Mouse (Mus musculus) granulocyte monocyte progenitor cell, adult 5-6 weeks (primary cell): ENCODE data around the gene Npas3. TPM values are rescaled to one million over a fixed set of nuclear protein-coding genes. Genes with fewer than 3 reads are reported as not detected.
A peak's percentile ranks its signal among the peaks of the same experiment; 100 is the strongest.

ENCODE experiments used
- ATAC-seq: replicated peaks from 2 replicates; pipeline ENCODE4 v1.8.0; 2016; ENCODE audit warnings: mild to moderate bottlenecking, moderate TSS enrichment, inconsistent platforms; ENCODE audit not compliant: poor library complexity, severe bottlenecking
- total RNA-seq, 2 experiments: library from RNA; stranded (forward) in 1 of 2; stranded (reverse) in 1 of 2; fragments of 200-712, 200-1000 nt in 1 of 2; fragments of >200 nt in 1 of 2; fragmentation: Nextera tagmentation in 1 of 2; gene quantifications; 2 replicates each; pipeline ENCODE4 v1.2.3; 2014 to 2017

Npas3 gene
- total RNA-seq, 2 experiments from 2014 or later: 14.0 TPM; not detected in 1

DNA sequence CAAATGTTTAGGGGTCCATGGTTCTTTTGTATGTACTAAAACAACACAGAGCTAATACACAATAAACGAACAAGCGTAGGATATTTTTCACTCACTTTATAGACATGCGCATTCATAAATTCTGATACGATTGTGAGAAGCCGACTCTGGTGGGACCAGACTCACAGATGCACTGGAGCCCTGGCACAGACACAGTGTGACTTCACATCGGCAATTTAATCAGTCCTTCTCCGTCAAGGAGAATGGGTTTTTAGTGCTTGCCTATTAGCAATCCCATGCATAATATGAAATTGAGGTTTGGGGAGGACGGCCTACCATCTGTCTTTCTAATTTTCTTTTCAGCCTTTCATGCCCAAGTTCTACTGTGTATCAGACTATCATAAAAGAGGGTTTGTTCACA, 771.5 kb downstream of the Npas3 start:
- no peak for ATAC-seq

- ATAC-seq: no peak
Measured at GRCm38 (mm10) chr12:54034666-54035346, 786.3 kb downstream of the Npas3 start.

- ATAC-seq: no peak
Measured at GRCm38 (mm10) chr12:54037602-54038001, 789.1 kb downstream of the Npas3 start.

DNA sequence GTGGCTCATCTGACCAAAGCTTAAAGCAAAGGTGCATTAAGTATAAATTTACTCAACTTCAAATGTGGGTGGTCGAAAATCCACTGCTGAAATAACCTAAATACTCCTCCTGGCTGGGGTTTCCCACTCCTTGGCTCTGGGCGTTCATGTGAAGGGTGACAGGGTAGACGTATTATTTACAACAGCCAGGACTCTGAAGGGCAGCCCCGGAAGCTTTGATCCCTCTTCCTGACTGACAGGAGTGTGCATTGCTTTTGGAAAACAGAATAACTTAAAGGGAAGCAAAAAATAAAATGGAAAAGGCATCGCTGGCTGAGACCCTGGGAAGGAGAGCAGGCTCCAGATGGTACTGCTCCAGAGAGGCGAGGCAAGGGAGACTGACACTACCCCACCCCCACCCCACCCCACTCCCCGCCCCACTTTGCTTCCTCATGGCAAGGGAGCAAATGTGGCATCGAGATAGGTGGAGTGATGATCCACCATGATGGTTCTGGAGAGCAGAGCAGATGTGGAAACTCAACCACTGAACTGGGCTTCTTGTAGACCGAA, 794.6 kb downstream of the Npas3 start:
- ATAC-seq: no peak

- no peak for ATAC-seq
Measured at GRCm38 (mm10) chr12:54044606-54045334, 796.3 kb downstream of the Npas3 start.

- no peak for ATAC-seq
Measured at GRCm38 (mm10) chr12:54045360-54045759, 796.9 kb downstream of the Npas3 start.

DNA sequence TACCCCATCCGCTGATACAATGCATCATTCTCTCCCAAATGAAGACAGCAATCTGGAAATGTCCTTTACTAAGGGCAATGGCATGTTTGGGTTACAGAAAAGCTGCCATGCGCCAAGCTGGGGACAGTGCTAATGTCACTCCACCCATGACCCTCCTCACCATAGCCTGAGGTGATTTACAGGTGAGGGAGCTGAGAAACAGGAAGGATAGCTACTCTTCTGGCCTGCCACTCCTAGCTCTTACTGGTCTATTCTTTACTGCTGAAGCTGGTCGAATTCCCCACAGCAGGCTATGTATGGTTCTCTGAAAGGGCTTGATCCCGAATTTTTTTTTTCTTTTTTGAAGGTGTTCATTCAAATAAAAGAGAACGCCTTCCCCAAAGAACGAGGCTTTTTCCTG, 798.3 kb downstream of the Npas3 start:
- no peak for ATAC-seq

DNA sequence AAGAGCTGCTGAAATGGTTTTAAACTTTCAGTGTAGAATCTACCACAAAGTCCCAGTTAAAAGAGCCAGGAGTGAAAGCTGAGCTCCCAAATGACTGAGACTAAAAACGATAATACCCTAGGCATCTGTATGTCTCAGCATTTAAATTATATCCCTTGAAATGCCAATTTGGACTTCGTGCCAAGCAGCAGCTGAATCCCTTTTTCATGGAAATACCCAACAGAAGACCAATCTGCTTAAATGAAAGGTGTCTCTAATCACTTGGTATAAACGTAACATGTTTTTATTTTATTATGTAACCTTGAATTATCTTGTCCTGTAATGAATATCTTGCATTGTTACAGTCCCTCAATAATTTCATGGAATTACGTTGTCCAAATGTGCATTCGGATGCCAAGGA, 799.6 kb downstream of the Npas3 start:
- ATAC-seq: no peak

DNA sequence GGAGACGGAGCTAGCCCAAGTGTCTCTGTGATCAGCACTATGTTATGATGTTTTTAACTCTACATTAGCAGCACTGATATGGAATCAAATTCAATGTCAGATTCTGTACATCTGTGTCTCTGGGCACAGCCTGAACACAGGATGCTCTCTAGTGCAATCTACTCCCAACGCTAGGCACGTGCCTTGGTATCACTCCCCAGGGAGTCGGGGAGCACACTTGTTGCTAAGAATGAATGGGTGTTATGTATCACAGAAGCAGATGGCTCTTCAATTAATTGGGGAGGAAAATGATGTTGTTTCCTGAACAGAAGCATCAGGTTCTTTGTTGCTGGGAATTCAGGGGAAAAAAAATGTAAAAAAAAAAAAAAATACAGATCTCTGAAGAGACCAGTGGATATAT, 801.4 kb downstream of the Npas3 start:
- no peak for ATAC-seq

- no peak for ATAC-seq
Measured at GRCm38 (mm10) chr12:54052939-54053338, 804.5 kb downstream of the Npas3 start.

DNA sequence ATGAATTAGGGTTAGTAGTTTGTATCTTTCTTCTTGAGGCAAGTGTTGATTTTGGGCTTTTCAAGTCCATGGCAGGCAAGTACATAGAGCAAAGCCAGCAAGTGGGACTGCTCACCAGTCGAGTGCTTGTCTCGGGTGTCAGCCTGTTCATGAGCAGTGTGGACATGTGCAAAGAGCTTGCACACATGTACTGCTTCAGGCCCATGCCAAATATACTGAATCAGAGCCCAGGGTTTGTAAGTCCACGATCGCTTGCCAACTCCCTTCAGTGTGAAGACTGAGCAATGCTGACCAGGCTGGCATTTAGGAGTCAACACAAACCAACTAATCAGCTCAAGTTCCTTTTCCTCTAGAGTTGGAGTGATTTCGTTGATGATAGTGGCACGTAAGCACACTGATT, 805.1 kb downstream of the Npas3 start:
- ATAC-seq: no peak

- peak; percentile 73 for ATAC-seq
Measured at GRCm38 (mm10) chr12:54060732-54061131, 812.3 kb downstream of the Npas3 start.

DNA sequence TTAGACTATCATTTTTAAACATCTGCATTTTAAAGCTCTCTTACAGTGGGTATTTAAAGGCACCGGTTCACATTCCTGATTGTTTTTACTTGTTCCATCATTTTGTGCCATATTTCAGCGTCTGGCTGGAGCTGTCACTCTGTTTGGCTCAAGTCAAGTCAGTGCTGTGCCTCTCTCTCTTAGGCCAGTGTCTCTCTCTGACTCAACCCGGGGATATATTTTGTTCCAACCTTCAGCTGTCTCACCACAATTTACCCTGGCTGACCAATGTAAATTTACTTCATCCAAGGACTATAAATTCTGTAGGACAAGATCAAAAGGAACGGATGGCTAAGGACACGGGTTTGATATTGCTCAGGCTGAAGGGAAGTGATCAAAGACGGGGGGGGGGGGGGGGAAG, 812.7 kb downstream of the Npas3 start:
- no peak for ATAC-seq

- no peak for ATAC-seq
Measured at GRCm38 (mm10) chr12:54064986-54065385, 816.5 kb downstream of the Npas3 start.

- ATAC-seq: peak; percentile 49
Measured at GRCm38 (mm10) chr12:54065607-54066006, 817.1 kb downstream of the Npas3 start.

GRCm38 (mm10) chr12:54067419-54067818, 818.9 kb downstream of the Npas3 start:
- 0 out of 2 replicates have a peak, but pooled peaks have one; percentile 3 for ATAC-seq

DNA sequence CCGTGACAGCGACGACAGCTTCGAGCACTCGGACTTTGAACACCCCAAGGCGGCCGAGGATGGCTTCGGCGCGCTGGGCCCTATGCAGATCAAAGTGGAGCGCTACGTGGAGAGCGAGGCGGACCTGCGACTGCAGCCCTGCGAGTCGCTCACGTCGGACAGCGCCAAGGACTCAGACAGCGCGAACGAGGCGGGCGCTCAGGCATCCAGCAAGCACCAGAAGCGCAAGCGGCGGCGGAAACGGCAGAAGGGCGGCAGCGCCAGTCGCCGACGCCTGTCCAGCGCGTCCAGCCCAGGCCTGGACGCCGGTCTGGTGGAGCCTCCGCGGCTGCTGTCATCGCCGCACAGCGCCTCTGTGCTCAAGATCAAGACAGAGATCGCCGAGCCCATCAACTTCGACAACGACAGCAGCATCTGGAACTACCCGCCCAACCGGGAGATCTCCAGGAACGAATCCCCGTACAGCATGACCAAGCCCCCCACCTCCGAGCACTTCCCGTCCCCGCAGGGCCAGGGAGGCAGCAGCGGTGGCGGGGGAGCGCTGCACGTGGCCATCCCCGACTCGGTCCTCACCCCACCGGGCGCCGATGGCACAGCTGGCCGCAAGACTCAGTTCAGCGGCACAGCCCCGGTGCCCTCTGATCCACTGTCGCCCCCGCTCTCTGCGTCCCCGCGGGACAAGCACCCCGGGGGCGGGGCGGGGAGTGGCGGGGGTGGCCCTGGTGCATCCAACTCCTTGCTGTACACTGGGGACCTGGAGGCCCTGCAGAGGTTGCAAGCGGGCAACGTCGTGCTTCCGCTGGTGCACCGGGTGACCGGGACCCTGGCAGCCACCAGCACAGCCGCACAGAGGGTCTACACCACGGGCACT, 819.6 kb downstream of the Npas3 start:
- ATAC-seq: peak; percentile 51

DNA sequence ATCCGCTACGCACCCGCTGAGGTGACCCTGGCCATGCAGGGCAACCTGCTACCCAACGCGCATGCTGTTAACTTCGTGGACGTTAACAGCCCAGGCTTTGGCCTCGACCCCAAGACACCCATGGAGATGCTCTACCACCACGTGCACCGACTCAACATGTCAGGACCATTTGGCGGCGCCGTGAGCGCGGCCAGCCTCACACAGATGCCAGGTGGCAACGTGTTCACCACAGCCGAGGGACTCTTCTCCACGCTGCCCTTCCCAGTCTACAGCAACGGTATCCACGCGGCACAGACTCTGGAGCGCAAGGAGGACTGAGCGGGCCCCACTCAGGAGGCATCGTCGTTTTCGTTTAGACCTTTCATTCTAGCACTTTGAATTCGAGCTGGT, 820.3 kb downstream of the Npas3 start:
- no peak for ATAC-seq

GRCm38 (mm10) chr12:54074012-54074411, 825.5 kb downstream of the Npas3 start:
- ATAC-seq: no peak

DNA sequence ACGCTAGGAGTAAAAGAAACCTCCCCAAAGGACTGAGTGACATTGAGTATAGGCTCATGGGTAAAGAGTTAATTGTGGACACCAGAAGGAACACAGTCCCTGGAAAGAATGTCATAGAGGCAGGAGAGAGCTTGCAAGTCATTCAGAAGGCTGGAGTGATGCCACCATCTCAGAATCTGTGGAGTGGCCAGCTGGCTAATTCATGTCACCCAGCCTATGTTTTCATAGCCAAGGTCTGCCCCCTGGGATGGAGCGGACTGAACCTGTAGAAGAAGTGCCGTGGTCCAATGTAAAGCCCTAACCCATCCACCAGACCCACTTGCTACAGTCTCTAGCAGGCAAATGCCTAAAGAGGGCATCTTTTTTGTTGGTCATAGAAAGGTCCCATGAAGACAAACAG, 832.5 kb downstream of the Npas3 start:
- ATAC-seq: no peak

DNA sequence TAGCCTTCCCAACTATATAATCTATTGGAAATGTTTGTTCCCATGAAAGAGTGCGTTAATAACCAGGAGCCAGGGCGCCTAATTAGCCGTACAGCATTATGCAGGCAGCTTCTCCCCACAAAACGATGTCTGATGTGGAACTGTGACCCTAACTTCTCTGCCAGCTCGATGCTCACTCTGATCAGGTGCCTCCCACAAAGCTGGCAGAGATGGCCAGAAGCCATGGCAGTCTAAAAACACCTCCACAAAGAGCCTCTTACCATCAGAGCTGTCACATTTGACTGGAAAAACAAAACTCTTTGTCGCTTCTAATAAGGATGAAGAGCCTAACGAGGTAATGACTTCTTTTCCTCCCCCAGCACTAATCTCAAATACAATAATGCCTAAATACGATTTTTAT, 845.3 kb downstream of the Npas3 start:
- ATAC-seq: no peak
